Mouse (Mus musculus): ENCODE results near the gene Slc7a5.

Slc7a5 gene

GRCm38 (mm10) chr8:121851716-121852115, 55.8 kb downstream of the Slc7a5 start:
- no peak for DNase-seq (ENCODE audit: low read depth, low spot score)

GRCm38 (mm10) chr8:121850821-121851470, 56.5 kb downstream of the Slc7a5 start:
- DNase-seq (ENCODE audit: low read depth, low spot score) = peak; percentile 98

- DNase-seq (ENCODE audit: low read depth, low spot score) = peak; percentile 25
Measured at GRCm38 (mm10) chr8:121850436-121850820, 57.1 kb downstream of the Slc7a5 start.

- DNase-seq (ENCODE audit: low read depth, low spot score) = peak; percentile 88
Measured at GRCm38 (mm10) chr8:121850018-121850417, 57.5 kb downstream of the Slc7a5 start.

- DNase-seq (ENCODE audit: low read depth, low spot score) = no peak
Measured at GRCm38 (mm10) chr8:121849303-121849702, 58.2 kb downstream of the Slc7a5 start.

GRCm38 (mm10) chr8:121848495-121848894, 59.0 kb downstream of the Slc7a5 start:
- no peak for DNase-seq (ENCODE audit: low read depth, low spot score)

- DNase-seq (ENCODE audit: low read depth, low spot score) = no peak
Measured at GRCm38 (mm10) chr8:121847987-121848386, 59.5 kb downstream of the Slc7a5 start.

- DNase-seq (ENCODE audit: low read depth, low spot score) = no peak
Measured at GRCm38 (mm10) chr8:121847261-121847822, 60.2 kb downstream of the Slc7a5 start.

- DNase-seq (ENCODE audit: low read depth, low spot score) = no peak
Measured at GRCm38 (mm10) chr8:121846815-121847214, 60.7 kb downstream of the Slc7a5 start.

- DNase-seq (ENCODE audit: low read depth, low spot score) = no peak
Measured at GRCm38 (mm10) chr8:121844765-121845164, 62.7 kb downstream of the Slc7a5 start.

- DNase-seq (ENCODE audit: low read depth, low spot score) = no peak
Measured at GRCm38 (mm10) chr8:121843184-121843733, 64.2 kb downstream of the Slc7a5 start.

- DNase-seq (ENCODE audit: low read depth, low spot score) = no peak
Measured at GRCm38 (mm10) chr8:121842064-121842955, 65.2 kb downstream of the Slc7a5 start.

- DNase-seq (ENCODE audit: low read depth, low spot score) = peak; percentile 89
Measured at GRCm38 (mm10) chr8:121841242-121841641, 66.3 kb downstream of the Slc7a5 start.

GRCm38 (mm10) chr8:121832503-121832902, 75.0 kb downstream of the Slc7a5 start:
- peak; percentile 82 for DNase-seq (ENCODE audit: low read depth, low spot score)

GRCm38 (mm10) chr8:121832061-121832460, 75.4 kb downstream of the Slc7a5 start:
- DNase-seq (ENCODE audit: low read depth, low spot score) = no peak

Data from ZHBTc4 (cell line).